ENCODE assay signal across 10 mouse cellular contexts in genomic region chr12:24723859-24724258, GRCm38 (mm10). TPM values are rescaled to one million over a fixed set of nuclear protein-coding genes. Genes with fewer than 3 reads are reported as not detected.
DNase-seq lines count a peak whose midpoint lies in the region; ATAC-seq and TF ChIP-seq lines count a peak whose summit lies in the region.
"Had no signal": no experiment of that assay in that cellular context is flagged by ENCODE, and none has a peak within 500 bp of the region (broad histone marks: within the 10 kb centered on the region; RNA-seq: fewer than 3 reads in every experiment).

No protein-coding gene starts in this region.

- H3K4me1 ChIP-seq in midbrain, embryonic 10.5 days: peaks cover 11% of the 10 kb centered on the region
- no peaks in the 10 kb centered on the region for H3K4me1 ChIP-seq in midbrain, postnatal 0 days (ENCODE audit: insufficient read depth, low read length)
- peaks cover 8% of the 10 kb centered on the region for H3K4me1 ChIP-seq in hindbrain, embryonic 15.5 days (replicated peaks)
- H3K4me1 ChIP-seq in stomach, embryonic 14.5 days (ENCODE audit: control insufficient read depth, insufficient read depth, low read length): peaks cover 13% of the 10 kb centered on the region; the same call in 1 of the 2 replicates

- TF ChIP-seq CTCF in midbrain, postnatal 0 days (IDR thresholded peaks at IDR 0.05): no peak

- ATAC-seq in midbrain, postnatal 0 days (ENCODE audit: low FRiP score): no peak; the same call in 1 of the 2 replicates
- peak; percentile 15; the same call in 1 of the 2 replicates for ATAC-seq in hindbrain, embryonic 15.5 days (ENCODE audit: low FRiP score, low read depth)
- ATAC-seq in stomach, embryonic 14.5 days (ENCODE audit: insufficient number of reproducible peaks, insufficient read depth, low FRiP score, low read depth): peak; percentile 70

- H3K27me3 ChIP-seq in midbrain, embryonic 10.5 days (ENCODE audit: low read depth, poor library complexity, severe bottlenecking): no peaks in the 10 kb centered on the region
- no peaks in the 10 kb centered on the region for H3K27me3 ChIP-seq in midbrain, postnatal 0 days (ENCODE audit: insufficient read depth, low read length)
- no peaks in the 10 kb centered on the region for H3K27me3 ChIP-seq in hindbrain, embryonic 15.5 days
- no peaks in the 10 kb centered on the region for H3K27me3 ChIP-seq in stomach, embryonic 14.5 days (ENCODE audit: control insufficient read depth, insufficient read depth, low read length)
- H3K27me3 ChIP-seq: liver, embryonic 12.5 days had no signal

- H3K27ac ChIP-seq in midbrain, embryonic 10.5 days (replicated peaks): peak overlapping the region; percentile 67
- H3K27ac ChIP-seq in midbrain, postnatal 0 days (ENCODE audit: low read depth, low read length): no peak overlapping the region
- peak overlapping the region; percentile 64 for H3K27ac ChIP-seq in hindbrain, embryonic 15.5 days (replicated peaks)
- peak overlapping the region; percentile 52; the same call in 1 of the 2 replicates for H3K27ac ChIP-seq in stomach, embryonic 14.5 days (ENCODE audit: low read length)
- H3K27ac ChIP-seq: liver, embryonic 12.5 days had no signal

- H3K9ac ChIP-seq in midbrain, postnatal 0 days (replicated peaks; ENCODE audit: low read length, poor library complexity, severe bottlenecking): no peak overlapping the region
- no peak overlapping the region for H3K9ac ChIP-seq in hindbrain, embryonic 15.5 days
- H3K9ac ChIP-seq in stomach, embryonic 14.5 days (replicated peaks; ENCODE audit: low read depth, low read length): no peak overlapping the region
- H3K9ac ChIP-seq: liver, embryonic 12.5 days had no signal

- 82% methylated on average over 4 of the region's 4 CpGs for WGBS in midbrain, embryonic 10.5 days
- WGBS in midbrain, postnatal 0 days: 69% methylated on average over 4 of the region's 4 CpGs
- 64% methylated on average over 4 of the region's 4 CpGs for WGBS in hindbrain, embryonic 15.5 days
- WGBS in stomach, embryonic 14.5 days: 28% methylated on average over 4 of the region's 4 CpGs

- no peaks in the 10 kb centered on the region for H3K36me3 ChIP-seq in midbrain, embryonic 10.5 days
- no peaks in the 10 kb centered on the region for H3K36me3 ChIP-seq in midbrain, postnatal 0 days (ENCODE audit: insufficient read depth, low read length)
- H3K36me3 ChIP-seq in hindbrain, embryonic 15.5 days: no peaks in the 10 kb centered on the region
- no peaks in the 10 kb centered on the region for H3K36me3 ChIP-seq in stomach, embryonic 14.5 days (ENCODE audit: control insufficient read depth, insufficient read depth, low read length)
- H3K36me3 ChIP-seq: liver, embryonic 12.5 days had no signal

- no peak overlapping the region for H3K4me2 ChIP-seq in midbrain, postnatal 0 days (ENCODE audit: low read depth, low read length, poor library complexity, severe bottlenecking)
- H3K4me2 ChIP-seq in hindbrain, embryonic 15.5 days: no peak overlapping the region
- H3K4me2 ChIP-seq in stomach, embryonic 14.5 days (replicated peaks; ENCODE audit: low read depth, low read length): no peak overlapping the region
- H3K4me2 ChIP-seq: liver, embryonic 12.5 days had no signal

- peaks cover 9% of the 10 kb centered on the region; the same call in 1 of the 2 replicates for H3K9me3 ChIP-seq in midbrain, embryonic 10.5 days (replicated peaks)
- H3K9me3 ChIP-seq in midbrain, postnatal 0 days (ENCODE audit: low read length): no peaks in the 10 kb centered on the region; the same call in 1 of the 2 replicates
- H3K9me3 ChIP-seq in hindbrain, embryonic 15.5 days: no peaks in the 10 kb centered on the region; the same call in 1 of the 2 replicates
- peaks cover 5% of the 10 kb centered on the region; the same call in 1 of the 2 replicates for H3K9me3 ChIP-seq in stomach, embryonic 14.5 days (ENCODE audit: control insufficient read depth, low read depth, low read length)

- H3K4me3 ChIP-seq in midbrain, embryonic 10.5 days: no peak overlapping the region
- H3K4me3 ChIP-seq in midbrain, postnatal 0 days (ENCODE audit: low read depth, low read length): no peak overlapping the region
- no peak overlapping the region for H3K4me3 ChIP-seq in hindbrain, embryonic 15.5 days
- H3K4me3 ChIP-seq in stomach, embryonic 14.5 days (ENCODE audit: low read depth, low read length): no peak overlapping the region
- H3K4me3 ChIP-seq: liver, embryonic 12.5 days had no signal

- peak; percentile 2 for DNase-seq in adrenal gland, postnatal 14 days
- DNase-seq in adrenal gland, adult 18-20 months (ENCODE audit: low spot score in 2 of 2): no peak
- no peak for DNase-seq in midbrain, embryonic 10.5 days (ENCODE audit: low spot score)
- DNase-seq in midbrain, postnatal 0 days (ENCODE audit: low spot score): no peak
- no peak for DNase-seq in thymus, postnatal 10 days (ENCODE audit: low spot score in 2 of 2)
- no peak for DNase-seq in right cerebral cortex, postnatal 25 days
- DNase-seq: adrenal gland, adult 8-10 months had no signal

RNA-seq across cellular contexts. Expression of gene Rrm2, which starts 15.8 kb away (rescaled TPM):
- 42.1 and 56.4 TPM in 2 replicates for total RNA-seq in adrenal gland, postnatal 14 days (2021)
- total RNA-seq in adrenal gland, adult 18-20 months (2021): 1 to 10 TPM; 4.6 to 5.1 TPM
- polyA plus RNA-seq in midbrain, embryonic 10.5 days (2016; fragmentation: Nextera tagmentation; extraction: Ambion mirVana): 732 and 813 TPM in 2 replicates
- total RNA-seq in midbrain, postnatal 0 days (2014; rRNA removed): 9.7 and 15.1 TPM in 2 replicates
- 23.1 and 23.4 TPM in 2 replicates for polyA plus RNA-seq in midbrain, postnatal 0 days (2015; fragmentation: Nextera tagmentation; extraction: Ambion mirVana)
- 64.0 and 73.5 TPM in 2 replicates for polyA plus RNA-seq in hindbrain, embryonic 15.5 days (2015; fragmentation: Nextera tagmentation; extraction: Ambion mirVana)
- 131 and 132 TPM in 2 replicates for polyA plus RNA-seq in stomach, embryonic 14.5 days (2014; fragmentation: Nextera tagmentation; extraction: Ambion mirVana)

RNA-seq across cellular contexts. Expression of gene Cys1, which starts 42.2 kb away (rescaled TPM):
- 3.5 and 3.9 TPM in 2 replicates for total RNA-seq in adrenal gland, postnatal 14 days (2021)
- 1 to 10 TPM; 3.9 to 6.2 TPM for total RNA-seq in adrenal gland, adult 18-20 months (2021)
- polyA plus RNA-seq in midbrain, embryonic 10.5 days (2016; fragmentation: Nextera tagmentation; extraction: Ambion mirVana): 0.39 and 0.49 TPM in 2 replicates
- 3.7 and 4.8 TPM in 2 replicates for total RNA-seq in midbrain, postnatal 0 days (2014; rRNA removed)
- 1.9 and 2.1 TPM in 2 replicates for polyA plus RNA-seq in midbrain, postnatal 0 days (2015; fragmentation: Nextera tagmentation; extraction: Ambion mirVana)
- 1.3 and 1.6 TPM in 2 replicates for polyA plus RNA-seq in hindbrain, embryonic 15.5 days (2015; fragmentation: Nextera tagmentation; extraction: Ambion mirVana)
- polyA plus RNA-seq in stomach, embryonic 14.5 days (2014; fragmentation: Nextera tagmentation; extraction: Ambion mirVana): 2.6 and 3.4 TPM in 2 replicates
